Mouse (Mus musculus): ENCODE measurements around the gene Pdcd4.

The Pdcd4 gene

DNA sequence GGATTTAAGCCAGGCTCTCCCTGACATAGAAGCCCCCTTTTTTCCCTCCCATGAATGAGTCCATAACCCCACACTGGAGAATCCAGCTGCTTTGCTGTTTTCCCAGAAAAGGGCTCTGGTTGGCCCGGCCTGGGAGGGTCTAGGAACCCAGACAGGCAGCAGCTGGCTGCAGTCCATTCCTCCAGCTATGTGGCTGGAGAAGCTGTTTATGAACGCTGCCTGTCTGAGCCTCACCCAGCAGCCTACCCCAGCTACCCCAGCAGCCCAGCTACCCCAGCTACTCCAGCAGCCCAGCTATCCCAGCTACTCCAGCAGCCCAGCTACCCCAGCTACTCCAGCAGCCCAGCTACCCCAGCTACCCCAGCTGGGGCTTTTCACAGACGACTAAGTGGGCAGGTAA lies at the start of gene Pdcd4:
Pdcd4 (plus strand) TSS at position 171 of the 400 bp plus-strand sequence.
- CTCF ChIA-PET, result no interaction called here

DNA sequence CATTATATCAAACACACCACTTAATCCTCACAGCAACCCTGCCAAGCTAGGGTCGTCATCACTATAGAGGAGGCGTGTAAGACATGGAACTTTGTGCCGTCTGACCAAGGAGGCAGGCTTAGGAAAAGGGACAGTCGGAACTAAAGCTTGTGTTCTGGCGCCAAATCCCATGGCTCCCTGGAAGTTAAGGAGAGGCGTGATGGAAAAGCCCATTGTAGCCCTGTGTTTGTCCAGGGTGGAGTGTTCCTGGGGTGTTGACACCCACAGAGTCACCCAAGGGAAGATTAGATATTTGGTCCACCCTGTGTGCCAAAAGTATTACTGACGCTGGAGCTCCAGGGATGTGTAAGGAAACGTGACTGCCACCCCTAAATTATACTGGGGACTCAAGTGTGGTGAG lies 48.1 kb upstream of the Pdcd4 start:
- CTCF ChIA-PET, result no interaction called here

DNA sequence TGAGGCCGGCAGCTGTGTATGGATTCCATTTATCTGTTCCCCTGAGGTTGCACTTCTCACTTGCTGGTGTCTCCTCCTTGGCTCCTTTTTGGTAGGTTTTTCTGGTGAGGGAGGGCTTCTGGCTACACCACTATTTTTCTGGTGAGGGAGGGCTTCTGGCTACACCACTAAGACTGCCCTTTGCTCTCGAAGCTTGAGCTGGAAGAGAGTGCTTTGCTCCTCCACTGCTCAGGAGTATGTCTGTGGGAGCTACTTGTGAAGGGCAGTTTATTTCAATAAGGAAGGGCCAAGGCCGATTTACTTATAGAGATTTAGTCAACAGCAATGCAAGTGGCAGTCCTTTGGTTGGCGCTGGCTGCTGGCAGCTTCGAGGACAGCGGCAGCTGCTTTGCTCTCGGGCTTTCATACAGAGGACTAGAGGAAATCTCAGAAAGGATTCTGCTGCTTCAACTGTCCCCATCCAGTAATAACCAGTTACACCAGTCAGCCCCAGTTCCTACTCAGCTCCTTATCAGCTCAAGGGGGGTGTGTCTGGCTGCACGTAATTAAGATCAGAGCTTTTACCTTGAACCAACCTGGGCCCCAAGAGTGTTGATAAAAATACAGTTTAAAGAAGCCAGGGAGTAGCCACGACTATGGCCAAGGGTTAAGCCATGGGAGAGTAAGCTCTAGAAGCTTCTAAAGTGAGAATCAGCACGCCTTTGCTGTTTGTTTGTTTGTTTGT lies 43.6 kb upstream of the Pdcd4 start:
- CTCF ChIA-PET, result no interaction called here

DNA sequence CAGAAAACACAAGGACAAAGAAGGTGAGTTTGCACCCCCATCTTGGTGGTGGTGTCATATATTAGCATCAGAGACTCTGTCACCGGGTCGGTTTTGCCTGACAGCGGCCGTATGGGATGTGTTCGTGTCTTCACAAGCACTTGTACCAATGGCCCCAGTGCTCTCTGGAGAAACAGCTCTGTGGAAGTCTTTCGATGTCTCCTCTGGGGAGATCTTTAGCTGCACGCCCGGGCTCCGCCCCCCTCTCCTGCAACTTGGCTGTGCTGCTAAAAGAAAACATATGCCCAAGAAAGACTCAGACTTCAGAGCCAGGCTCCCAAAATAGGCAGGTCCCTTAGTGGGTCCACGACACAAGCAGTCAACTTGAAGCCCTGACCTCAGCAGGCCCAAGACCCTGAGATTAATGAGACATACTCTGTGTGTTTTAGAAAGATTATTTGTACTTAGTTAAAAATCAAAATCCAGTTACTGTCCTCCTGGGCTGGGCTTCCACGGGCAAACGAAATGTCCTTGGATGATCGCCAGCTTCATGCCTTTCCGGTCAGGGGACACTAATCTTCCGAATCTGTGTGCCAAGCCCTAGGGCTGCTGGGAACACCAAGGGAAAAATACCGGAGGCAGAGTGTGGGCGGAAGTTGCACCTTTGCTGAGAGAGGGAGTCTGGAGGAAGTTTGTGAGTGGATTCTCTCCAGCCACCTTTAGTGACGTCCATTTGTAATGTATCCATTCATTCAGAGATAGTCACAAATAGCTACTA lies 41.7 kb upstream of the Pdcd4 start:
- CTCF ChIA-PET, result no interaction called here

DNA sequence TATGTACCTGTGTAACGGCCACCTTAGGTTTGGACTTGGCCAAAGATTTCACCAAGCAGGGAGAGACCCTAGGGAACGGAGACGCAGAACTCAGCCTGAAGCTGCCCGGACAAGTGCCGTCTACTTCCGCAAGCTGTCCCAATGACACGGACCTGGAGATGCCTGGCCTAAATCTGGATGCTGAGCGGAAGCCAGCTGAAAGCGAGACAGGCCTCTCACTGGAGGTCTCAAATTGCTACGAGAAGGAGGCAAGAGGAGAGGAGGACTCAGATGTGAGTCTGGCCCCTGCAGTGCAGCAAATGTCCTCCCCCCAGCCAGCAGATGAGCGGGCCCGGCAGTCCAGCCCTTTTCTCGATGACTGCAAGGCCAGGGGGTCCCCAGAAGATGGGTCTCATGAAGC lies 40.7 kb upstream of the Pdcd4 start:
- CTCF ChIA-PET, result no interaction called here

DNA sequence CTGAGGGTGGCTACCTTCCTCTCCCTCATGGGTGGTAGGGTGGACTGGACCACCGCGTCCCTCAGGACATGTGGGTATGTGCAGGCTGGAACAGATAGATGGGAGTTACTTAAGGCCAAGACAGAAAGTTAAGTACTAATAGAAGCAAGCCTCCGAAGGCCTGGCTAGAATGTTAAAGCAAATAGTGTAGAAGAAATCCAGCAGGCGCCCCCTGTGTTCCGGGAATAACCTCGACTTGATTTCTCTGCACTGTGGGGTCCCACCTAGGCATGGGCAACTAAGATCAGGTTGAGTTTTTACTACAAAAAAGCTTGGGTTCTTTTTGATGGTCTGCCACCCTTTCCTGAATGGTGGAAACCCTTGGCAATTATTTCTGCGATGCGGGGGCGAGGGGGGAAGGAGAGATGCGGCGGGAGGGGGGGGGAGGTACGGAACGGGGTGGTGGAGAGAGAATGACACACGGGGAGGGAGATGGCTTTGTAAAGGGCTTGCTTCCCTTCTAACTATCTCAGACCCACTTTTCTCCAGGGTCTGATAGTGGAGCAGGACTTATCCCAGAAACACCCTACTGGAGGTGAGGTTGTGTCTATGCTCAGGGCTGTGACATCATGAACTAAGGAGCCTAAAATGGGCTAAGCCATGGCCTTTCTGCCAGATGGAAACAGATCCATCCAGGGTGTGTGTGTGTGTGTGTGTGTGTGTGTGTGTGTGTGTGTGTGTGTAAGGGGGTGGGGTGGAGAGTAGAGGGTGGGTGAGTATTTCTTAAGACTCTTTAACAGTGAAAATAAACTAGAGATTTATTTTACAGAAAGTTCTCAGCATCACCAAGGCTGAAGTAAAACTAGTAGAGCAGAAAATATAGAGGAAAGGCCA lies 40.0 kb upstream of the Pdcd4 start:
- CTCF ChIA-PET, result no interaction called here

DNA sequence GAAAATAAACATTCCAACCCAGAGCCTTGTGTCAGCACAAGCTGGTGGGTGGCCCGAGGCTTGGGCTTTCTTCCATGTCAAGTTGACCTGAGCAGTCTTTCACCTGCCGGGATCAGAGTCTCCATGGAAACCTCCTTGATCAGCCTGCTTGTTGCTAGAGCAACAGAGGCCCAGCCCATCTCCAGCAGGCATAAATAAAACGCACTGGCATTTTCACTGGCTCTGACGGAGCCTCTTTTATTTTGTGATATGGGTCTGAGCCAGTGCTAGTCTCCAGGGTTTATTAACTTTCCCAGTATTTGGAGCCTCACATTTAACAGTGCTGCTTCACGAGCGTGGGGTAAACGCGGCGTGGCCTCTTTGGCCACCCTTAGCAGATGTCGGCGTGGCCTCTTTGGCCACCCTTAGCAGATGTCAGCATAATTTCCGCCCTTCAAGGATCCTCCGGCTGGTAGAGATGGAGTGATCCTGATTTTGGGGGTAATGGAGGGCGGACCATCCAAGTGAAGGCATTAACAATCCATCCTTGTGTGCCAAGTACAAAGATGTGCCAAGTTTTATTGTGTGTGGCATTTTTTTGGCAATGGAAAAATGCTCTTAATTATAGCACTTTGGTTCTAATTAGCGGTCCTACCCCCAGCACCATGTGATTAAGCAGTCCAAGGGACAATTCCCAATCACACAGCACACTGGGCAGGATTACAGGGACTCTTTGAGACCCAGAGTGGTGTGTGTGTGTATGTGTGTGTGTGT lies 39.2 kb upstream of the Pdcd4 start:
- CTCF ChIA-PET, result no interaction called here

DNA sequence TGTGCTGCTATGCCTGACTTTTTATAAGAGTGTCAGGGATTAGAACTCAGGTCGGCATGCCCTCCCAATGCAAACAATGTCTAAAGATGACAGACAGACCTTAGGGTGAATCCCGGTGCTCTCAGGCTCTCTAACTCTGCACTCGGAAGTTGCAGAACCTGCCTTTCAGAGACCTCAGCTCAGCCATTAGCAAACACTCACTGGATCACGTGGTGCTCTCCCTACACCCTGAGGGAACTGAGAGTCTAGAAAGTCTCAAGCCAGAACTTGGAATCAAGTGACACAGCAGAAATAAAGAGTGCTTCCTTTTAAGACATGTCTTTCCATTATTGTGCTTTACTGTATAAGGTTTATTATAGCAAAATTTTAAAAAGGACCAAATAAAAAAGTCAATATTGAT lies 37.1 kb upstream of the Pdcd4 start:
- CTCF ChIA-PET, result no interaction called here

DNA sequence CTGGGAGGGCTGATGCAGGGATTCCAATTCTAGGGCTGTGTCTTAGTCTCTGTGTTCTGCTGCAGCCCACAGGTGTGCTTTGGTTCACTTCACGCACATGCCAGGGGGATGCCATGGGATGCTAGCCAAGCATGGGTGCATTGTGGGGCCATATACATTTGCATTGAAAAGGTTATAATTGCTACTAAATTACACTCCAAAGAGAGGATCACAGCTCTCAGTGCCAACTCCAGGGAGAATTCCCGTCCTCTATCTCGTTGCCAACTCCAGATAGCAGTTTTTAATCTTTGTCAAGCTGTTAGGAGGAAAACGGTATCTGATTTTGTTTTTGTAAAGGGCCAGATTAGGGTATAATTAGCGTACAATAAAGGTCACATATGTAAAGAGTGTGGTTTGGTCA lies 36.2 kb upstream of the Pdcd4 start:
- CTCF ChIA-PET, result no interaction called here

DNA sequence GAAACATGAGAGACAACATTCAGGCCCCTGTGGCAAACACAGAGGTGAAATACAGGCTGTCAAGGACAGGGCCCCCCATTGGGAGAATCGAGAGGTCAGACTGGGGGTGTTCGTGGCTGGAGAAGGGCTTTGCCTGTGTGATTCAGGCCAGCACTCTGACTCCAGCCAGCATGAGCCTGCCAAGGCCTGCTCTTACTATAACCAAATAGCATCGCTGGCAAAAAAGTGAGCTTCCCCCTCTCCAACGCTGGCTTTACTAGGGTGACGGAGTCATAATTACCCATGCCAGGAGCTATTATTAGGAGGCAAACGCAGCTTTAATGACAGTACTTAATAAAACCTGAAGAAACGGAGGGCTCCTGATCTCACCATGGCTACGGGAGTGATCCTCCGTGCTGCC lies 35.2 kb upstream of the Pdcd4 start:
- CTCF ChIA-PET, result no interaction called here

DNA sequence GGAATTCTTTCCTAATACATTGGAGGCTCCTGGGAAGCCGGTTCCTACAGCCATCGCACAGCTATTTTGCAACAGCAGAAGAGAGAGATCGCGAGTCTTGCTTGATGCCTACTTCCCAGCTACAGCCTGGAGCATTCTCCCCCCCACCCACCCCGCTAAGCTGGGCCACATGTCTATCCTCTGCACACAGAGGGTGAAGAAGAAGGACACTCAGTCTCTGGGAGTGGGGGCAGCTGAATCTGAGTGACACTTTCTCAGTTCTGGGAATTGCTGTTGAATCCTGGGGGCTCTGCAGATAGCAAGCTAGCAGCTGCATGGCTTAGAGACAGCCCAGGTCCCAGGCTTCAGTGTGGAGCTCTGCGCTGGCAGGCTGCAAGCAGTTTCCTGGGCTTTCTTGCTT lies 34.1 kb upstream of the Pdcd4 start:
- CTCF ChIA-PET, result no interaction called here

DNA sequence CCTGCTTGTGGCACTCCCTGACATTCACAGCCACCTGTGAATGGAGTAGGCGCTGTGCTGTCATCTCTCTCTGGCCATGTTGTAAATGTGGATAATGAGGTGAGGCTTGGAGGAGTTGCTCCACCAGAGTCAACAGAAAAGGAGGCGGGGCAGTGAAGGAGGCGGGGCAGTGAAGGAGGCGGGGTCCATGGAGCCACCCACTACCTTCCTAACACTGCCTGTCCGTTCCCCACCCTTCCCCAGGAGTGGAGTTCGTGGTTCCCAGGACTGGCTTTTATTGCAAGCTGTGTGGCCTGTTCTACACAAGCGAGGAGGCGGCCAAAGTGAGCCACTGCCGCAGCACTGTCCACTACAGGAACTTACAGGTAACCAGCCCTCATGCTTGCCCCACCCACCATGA lies 32.9 kb upstream of the Pdcd4 start:
- CTCF ChIA-PET, result no interaction called here

DNA sequence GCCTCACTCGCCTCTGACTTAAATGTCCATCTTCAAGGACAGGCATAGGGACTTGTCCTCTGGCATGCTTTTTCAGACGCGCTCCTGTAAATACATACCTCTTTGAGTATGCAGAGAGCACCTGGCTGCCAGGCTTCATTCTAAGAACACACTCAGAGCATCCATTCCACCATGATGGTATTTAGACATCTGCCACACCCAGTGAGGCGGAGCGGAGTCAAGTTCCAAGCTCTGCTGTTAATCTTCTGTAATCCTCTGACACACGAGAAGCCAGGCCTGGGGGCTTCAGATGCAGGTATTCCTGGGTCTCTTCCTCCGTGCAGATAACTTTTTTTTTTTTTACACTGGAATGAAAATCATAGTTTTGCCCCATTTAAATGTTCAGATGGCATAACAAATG lies 32.4 kb upstream of the Pdcd4 start:
- CTCF ChIA-PET, result no interaction called here

DNA sequence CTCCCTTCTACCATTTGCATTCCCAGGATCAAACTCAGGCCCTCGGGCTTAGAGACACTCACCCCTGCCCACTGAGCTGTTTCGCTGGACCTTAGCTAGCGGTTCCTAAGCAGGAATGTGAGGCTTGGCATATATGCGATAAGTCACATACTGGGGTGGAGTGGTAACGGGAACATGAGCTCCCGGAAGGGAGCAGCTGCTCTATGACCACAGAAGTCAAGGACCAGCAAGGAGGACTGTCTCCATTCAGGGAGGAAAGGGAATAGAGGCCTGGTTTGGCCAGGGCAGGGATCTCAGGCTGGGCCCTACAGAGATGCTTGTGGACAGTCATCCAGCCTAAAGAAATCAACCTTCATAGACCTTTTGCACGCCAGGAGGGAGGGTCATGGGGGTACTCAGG lies 30.7 kb upstream of the Pdcd4 start:
- CTCF ChIA-PET, result interaction anchor here (0.6 kb wide), 1 partner anchor 102 kb away, joined by 4 read pairs; no protein-coding TSS in a partner anchor

DNA sequence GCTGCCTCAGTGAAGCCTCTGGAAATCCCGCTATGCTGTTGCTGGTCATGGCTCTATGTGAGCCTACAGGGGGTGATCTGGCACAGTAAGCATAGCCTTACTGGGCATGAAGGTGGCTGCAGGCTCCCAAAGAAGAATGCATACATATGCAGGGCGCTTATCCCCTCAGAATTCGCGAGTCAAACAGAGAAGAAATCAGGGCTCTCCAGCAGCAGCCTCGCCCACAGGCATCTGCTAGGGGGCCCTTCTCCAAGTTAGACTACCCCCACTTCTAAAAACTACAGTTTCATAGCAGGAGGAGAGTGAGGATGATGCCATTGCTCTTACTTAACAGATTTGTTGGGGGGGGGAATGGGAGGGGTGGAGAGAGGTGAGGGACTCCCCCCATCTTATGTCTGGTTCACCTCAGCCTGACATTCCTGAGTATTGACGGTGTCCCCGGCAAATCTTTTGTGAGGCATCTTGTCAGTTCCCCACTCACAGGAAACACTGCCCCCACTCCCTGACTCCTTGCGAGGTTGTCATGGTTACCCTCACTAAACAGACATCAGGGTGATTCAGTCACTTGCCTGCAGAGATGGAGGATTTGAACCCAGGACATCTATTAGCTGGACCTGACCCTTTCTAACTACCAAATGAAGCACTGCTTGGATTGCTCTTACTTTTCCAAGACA lies 29.3 kb upstream of the Pdcd4 start:
- CTCF ChIA-PET, result no interaction called here

DNA sequence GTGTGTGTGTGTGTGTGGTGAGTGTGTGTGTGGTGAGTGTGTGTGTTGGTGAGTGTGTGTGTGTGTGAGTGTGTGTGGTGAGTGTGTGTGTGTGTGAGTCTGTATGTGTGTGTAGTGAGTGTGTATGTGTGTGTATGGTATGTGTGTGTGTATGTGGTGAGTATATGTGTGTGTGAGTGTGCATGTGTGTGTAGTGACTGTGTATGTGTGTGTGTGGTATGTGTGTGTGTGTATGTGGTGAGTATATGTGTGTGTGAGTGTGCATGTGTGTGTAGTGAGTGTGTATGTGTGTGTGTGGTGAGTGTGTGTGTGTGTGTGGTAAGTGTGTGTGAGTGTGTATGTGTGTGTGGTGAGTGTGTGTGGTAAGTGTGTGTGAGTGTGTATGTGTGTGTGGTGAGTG lies 24.8 kb upstream of the Pdcd4 start:
- CTCF ChIA-PET, result no interaction called here

DNA sequence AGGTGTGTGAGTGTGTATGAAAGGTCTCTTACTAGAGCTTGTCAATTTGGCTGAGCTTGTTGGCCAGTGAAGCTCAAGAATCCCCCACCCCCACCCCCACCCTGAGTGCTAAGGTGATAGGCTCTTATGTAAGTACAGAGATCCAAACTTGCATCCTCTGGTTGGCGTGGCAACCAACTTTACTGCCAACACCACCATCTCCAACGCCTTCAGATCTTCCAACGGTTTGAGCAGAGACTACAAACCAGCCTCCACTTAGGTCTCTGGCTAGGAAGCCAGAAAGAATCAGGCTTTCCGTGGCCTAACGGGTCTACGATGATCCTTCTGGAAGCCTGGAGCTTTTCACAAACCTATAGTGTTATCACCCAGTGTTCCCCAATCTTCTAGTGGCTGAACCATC lies 23.9 kb upstream of the Pdcd4 start:
- CTCF ChIA-PET, result no interaction called here

DNA sequence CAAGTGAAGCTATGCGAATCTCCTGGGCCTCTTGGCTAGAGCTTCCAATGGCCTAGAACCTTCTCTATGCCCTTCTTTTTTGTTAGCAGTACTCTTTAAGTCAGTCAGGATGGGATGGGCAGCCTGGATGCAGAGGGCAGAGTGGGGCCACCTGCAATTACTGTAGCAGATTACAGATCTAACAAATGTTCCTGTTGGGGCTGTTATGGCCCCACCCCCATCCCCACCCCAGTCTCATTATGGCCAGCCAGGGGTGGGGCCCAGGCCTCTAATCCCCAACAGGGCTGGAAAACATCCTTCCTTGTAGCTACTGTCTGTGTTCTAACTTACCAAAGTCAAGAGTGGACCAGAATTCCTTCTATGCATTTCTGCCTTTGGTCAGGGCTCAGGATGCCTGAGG lies 23.2 kb upstream of the Pdcd4 start:
- CTCF ChIA-PET, result no interaction called here

DNA sequence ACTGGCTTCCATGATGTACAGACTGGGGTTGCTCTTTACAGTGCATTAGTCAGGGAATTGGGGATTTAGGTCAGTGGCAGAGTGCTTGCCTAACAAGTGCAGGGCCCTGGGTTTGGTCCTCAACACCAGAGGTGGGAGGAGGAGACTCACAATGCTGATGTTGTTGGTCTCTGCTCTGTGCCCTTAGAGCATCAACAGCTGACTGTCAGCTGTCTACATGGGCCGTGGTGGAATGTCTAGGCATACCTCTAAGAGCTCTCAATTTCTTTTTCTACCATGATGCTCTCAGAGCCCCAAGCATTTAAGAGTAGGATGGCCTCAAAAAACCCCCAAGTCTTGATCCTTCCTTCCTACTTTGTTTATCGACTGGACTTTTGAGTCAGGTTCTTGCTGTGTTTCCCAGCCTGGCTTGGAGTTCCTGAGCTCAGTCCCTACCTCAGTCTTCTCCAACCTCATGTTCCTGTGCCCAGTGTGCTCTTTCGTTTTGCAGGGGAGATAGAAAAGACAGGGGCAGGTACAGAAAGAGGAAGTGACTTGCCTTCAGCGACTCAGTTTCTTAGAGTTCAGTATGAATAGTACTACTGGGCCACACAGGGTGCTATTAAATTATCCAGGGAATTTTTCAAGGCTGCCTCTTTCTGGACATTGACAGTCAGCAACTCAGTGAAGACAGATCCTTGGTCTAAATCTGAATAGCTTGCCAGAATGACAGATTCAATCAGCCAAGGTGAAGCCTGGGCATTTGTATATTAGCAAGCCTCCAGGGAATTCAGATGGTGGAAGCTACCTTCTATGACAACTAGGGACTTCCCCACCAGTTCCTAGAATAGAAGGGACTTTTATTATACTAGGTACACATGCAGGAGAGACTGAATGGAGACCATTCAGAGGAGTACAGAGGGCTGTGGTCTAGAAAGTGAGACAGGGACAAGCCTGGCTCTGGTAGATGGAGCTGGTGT lies 22.3 kb upstream of the Pdcd4 start:
- CTCF ChIA-PET, result interaction anchor here (0.6 to 1.1 kb wide), 2 partner anchors 23 to 41 kb away, joined by 3 to 8 read pairs; no protein-coding TSS in a partner anchor

DNA sequence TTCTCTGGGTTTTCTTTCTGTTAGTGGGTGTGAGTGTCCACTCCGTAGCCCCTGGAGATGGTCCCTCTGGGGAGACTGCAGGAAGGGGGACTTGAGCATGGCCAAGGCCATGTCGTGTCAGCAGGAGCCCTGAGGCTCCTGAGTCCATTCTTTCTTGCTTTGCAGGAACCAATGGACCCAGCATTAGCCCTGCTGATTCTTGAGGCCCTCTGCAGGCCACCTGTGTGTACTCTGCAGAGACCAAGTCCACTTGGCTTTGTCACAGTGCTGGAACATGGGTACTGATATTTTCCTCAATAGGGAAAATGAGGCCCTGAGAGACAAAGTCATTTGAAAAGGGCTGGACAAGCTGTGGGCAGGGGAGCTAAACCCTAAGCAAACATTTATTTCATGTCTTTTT lies 21.5 kb upstream of the Pdcd4 start:
- CTCF ChIA-PET, result interaction anchor here (0.6 to 1.1 kb wide), 2 partner anchors 40 to 74 kb away, joined by 3 read pairs; partner anchors contain the start of gene Bbip1

Data from spleen, embryonic (tissue).